Mouse (Mus musculus): ENCODE data around the gene Bend6.

The Bend6 gene

DNA sequence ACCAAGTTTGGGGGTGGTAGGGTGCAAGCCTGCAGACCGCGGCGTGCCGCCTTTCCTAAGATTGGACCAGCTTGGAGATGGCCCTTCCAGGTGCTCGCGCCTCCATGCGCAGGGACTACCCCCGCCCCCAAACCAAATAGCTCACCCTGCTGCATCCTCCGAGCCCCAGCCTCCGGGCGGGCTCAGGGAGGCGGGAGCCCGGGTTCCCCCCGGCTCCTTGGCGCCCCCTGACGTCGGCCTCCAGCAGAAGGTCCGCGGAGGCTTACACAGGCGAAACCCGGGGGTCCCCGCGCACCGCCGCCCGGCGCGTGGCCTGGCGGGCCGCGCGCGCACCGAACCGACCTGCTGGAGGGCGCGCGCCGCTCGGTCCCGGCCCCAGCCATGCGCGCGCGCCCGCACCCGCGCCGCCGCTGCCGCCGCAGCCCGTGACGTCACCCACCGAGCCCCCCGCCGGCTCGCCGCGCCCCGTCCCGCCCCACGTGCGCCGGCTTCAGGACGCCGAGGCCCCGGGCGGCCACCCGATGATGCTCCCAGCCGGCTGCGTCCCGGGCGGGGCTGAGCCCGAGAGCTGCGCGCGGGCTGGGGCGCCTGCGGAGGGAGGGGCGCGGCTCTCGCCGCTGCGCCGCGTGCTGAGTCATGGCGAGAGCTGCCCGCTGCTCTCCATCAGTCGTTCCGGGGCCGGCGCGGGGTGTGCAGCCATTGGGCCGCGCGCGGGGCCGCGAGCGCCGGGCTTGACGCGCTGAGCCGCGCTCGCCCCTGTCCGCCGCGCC lies at the start of gene Bend6:
TSS of gene Bend6 (minus strand) at position 396 of the 770 bp plus-strand sequence.
- peak; percentile 84 for DNase-seq (ENCODE audit: low spot score)

DNA sequence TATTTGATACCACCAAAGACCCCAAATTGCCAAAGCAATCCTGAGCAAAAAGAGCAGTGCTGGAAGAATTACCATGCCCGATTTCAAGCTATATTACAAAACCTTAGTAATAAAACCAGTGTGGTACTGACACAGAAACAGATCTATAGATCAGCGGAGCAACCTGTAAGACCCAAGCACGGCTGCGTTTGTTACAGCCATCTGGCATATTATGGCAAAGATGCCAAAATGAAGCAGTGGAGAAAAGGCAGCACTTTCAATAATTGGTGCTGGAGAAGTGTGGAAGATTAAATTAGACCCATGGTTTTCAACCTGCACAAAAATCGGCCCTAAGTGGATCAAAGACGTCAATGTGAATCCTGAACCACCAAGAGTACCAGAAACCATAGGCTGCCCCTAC lies 48.0 kb upstream of the Bend6 start:
- no peak for DNase-seq (ENCODE audit: low spot score)

DNA sequence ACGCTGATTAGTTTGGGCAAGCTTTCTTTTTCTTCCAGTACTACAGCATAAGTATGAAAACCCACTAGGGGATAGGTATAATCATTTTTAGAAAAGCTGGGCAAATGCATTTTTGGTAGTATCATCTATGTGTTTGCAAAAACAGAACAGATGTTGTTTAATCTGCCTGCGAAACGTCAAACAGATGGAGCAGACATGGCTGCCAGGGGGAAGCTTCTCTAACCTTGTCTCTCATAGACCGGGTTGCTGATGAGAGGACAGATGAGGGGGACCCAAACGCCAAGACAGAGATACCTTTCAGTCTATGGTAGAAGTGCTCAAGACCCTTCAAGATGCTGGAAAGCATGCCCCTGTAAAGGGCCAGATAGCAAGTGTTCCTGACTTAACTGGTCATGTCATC lies 40.9 kb upstream of the Bend6 start:
- DNase-seq (ENCODE audit: low spot score), result no peak

DNA sequence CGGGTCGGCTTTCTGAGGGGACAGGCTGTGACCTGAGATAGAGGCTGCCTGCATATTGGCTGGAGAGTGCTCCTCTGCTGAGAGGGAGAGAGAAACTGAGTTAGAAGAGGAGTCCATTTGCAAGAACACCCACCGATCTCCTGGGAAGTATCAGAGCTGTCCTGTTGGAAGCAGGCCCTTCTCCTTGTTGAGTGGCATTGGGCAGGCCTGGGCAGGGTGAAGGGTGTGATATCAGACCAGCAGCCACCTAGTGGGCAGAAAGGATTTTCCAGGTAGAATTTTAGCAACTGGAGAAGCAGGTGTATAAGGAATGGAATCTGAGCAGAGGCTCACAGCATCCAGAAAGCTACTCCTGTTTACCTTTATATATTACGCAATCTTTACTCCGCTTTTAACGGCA lies 40.2 kb upstream of the Bend6 start:
- no peak for DNase-seq (ENCODE audit: low spot score)

DNA sequence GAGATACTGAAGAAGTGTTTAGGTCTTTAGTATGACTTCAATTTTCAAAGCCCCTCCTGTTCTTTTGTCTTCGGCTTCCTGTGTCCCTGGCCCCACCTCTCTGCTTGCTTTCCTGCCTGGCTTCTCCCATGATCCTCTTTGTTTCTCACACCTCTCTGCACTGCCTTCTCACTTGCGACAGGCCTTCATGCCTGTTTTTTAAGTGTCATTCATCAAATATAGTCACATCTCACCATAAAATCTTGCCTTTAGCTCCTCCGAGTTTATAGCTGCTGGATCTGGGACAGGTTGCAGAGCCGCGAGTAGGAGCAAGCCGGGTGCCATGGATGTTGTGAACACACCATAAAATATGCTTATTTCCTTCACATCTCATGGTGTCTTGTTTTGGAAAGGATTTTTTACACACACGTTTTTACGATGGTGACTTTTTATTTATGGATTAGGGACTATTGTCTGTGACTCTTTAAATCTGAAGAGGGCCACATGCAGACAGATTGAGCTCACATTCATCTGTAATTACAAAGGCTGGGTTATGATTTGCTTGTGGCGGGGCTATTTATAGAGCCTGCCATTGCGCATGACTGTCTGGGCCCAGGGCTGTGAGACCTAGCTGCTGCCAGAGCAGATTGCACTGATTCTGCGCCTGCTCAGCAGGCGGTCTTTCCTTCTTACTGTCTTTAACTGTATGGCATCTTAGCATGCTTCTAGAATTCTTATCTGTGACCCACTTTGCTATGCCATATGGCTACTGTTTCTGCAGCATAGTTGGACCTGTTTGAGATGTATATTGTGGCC lies 39.2 kb upstream of the Bend6 start:
- no peak for DNase-seq (ENCODE audit: low spot score)

DNA sequence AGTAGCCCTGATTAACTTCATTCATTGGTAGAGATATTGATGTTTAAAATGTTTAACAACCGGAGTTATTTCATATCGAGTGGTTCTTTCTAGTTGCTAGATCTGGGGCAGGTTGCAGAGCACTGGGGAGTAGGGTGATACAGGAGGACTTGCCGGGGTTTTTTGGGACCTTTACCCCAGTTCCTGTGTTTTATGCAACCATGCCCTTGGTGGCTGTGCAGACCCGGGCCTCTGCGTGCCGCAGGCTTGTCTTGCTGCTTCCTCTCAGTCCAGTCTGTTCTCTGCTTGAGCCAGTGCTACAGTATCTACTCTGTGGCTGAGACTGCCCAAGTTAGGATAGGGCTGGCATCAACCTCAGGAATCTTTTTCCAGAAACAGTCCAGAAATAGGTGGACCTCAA lies 38.1 kb upstream of the Bend6 start:
- no peak for DNase-seq (ENCODE audit: low spot score)

DNA sequence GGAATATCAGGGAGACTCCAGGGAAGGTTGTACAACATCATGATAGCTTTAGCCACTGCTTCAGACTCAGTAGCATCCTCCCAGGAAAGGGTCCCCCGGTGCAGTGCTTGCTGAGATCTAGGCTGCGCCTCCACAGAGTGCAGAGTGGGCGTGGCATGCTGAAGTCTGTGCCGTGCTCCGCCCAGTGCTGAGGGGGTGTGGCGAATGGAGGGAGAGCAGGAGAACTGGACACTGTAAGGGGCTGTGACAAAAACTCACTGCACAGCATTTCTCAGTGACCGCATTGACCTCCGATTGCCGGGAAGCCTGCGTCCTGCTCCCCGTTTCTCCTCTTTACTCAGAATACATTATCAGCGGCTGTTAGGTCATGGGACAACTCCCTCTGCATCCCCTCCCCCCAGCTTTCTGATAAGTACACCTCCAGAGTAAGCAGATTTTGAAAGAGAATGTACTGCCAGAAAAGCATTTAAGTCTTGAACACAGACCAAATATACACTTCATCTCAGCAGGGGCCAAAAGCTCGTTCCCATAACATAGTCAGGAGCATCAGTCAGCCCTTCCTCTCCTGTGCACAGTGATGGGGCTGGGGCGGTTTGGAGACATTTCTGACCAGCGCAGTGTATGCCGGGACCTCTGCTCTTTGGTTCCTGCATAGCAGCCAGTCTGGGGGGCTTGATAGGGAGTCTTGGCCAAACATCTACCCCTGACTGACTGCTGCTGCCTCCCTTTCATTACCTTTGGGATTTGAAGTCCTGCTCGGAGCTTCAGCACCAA lies 37.5 kb upstream of the Bend6 start:
- peak; percentile 82 for DNase-seq (ENCODE audit: low spot score)

DNA sequence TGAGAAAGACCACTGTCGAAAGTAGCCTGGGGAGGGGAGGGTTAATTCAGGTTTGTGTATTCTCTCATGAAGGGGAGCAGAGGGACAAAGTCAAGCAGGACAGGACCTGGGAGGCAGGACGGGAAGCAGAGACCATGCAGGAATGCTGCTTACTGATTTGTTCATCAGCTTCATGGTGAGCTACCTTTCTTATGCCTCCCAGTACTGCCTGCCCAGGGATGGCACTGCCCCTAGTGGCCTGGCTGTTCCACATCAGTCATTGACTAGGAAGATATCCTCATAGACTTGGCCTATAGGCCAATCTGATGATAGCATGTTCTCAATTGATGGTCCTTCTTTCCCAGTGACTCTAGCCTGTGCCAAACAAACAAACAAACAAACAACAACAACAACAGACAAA lies 36.3 kb upstream of the Bend6 start:
- no peak for DNase-seq (ENCODE audit: low spot score)

DNA sequence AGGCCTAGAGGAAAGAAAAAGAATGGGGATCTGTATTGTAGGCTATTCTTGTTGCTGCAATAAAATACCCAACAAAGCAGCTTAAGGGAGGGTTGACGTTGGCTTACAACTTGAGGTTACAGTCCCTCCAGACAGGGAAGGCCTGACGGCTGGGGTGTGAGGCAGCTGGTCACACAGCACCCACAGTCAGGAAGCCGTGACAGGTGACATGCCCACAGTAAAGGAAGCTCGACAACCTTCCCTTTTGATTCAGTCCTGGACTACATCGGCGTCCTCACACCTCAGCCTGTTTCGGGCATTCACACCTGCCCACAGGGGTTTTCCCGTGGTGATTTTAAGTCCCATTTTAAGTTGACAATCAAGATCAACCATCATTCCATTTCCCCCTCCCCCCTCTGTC lies 35.0 kb upstream of the Bend6 start:
- no peak for DNase-seq (ENCODE audit: low spot score)

DNA sequence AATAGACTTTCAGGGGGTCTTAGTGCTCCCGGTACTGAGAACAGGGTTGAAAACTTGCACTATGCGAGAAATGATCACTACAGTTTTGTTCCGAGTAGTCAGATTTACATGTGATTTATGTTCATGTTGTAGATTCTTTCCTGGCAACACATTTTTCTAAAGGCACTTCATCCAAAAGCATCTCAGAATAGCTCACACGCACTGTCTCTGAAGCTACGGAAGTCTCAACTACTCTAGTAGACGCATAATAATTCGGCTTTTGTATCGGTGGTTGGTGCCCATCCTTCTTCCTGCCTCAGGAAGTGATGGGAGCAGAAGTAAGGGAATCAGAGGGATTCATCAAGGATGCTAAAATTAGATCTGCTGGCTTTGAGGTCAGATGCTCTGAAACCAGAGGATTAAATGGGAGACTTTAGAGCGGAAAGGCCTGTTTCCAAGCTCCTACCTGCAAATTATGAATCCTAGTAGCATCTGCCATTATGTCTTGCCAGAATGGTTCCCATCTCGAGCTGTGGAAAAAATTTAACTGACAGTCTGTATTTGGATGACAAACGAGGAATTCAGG lies 32.8 kb upstream of the Bend6 start:
- no peak for DNase-seq (ENCODE audit: low spot score)

DNA sequence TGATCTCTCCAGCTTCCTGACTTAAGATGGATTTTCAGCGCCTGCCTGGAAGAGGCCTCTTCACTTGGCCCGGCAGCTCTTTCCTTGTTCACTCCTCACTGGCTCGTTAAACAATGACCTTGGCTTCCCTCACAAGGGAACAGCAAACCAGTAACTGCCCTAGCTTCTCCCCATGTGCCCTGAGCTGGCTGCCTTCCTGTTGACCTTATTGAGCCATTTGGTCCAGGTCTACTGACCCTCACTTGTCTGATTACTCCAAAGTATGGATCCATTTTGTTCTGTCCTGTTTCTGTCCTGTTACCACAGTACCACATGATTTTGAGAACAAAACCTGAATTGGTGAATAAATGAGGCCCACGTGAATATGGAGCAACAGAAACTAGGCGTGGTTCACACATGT lies 32.2 kb upstream of the Bend6 start:
- no peak for DNase-seq (ENCODE audit: low spot score)

DNA sequence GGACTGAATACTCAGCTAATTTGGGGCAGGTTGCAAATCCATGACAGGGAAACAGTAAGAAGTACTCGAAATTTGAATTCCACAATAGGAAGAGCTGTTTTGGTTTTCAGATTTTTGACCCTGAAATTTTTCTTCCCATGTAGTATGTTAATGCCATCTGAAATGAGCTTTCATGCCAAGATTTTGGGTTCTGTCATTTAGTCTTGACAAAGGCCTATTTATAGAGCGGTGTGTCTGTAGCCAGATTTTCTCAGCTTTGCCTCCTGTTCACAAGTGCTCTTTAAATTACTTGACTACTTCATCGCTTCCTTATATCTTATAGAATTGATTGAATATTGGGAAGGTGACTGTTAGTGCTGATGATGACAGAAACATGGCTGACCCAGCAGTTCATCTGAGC lies 28.3 kb upstream of the Bend6 start:
- no peak for DNase-seq (ENCODE audit: low spot score)

DNA sequence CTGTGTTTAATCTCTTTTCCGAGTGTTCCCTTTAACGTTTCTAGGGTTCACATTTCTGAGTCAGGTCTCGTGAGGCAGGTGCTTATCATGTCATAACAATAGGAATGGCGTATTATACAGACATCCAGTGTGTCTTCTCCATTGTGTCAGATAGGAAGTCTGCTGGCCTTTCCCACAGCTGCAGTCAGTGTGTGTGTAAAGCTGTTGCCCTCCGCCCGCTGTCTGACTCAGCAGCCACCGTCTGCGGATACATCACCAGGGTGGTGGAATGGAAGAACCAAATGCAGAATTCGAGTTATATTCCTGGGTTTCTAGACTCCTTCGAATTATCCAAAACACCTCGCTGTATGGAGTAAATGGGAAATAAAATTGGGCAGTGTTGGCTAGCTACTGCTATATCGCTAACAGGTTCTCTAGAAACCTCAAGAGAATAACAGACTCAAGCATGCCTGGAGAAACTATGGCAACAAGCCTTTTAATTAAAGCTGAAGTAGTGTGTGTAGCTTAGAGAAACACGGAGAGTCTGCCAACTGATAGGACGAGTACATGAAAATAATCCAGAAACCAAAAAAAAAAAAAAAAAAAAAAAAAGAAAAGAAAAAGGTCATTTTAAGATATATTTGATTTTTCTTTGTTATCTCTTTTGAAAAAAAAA lies 25.4 kb upstream of the Bend6 start:
- DNase-seq (ENCODE audit: low spot score), result no peak

DNA sequence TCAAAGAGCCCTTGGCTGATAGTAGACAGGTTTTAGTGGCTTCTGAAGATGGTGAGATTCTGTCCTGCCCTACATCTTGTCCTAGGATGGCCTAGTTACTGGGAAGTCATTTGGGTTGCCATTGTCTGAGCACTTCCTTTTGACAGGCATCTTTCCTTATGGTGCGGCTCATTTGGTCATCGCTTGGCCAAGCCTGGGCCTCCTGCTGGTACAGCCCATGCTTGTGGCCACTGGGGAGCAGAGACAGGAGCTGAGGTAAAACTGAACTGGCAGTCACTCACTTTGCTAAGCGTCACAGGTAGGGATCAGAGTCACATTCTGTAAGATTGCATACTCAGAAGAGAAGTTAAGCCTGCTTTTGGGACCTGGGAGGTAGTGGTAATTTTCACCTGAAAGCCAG lies 24.6 kb upstream of the Bend6 start:
- DNase-seq (ENCODE audit: low spot score), result no peak

DNA sequence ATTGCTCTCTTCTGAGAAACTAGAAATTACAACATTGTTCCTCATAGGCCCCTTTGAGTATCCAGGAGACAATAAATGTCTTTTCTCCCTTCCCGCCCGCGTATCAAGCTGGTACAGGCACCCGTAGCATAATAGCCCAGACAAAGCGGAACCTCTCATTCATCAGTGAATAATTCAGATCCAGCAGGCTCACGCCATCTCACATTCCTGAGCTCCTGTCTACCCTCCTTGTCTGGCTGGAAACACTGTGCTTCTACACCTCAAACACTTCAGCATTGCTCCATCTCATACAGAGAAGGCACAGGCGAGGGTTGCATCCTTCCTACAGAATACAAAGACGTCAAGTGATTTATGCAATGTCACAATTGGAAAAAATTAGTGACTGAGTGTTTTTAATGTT lies 24.2 kb upstream of the Bend6 start:
- no peak for DNase-seq (ENCODE audit: low spot score)

DNA sequence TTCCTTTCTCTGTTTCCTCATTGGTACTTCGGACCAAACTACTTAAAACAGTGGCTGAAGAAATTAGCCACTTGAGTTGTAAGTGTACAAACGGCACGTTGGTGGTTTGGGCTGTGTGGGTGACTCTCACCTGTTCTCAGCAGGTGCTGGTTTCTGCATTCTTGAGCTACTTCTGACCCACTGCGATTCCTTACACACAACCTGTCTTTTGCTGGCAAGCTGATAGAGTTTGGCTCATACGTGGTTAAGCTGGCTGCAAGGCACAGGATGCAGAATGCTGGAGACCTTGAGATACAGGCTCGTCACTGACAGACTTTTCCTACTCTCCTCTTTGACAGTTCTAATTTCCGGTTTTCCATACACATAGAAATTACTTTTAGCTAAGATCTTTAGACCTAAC lies 19.9 kb upstream of the Bend6 start:
- DNase-seq (ENCODE audit: low spot score), result no peak

DNA sequence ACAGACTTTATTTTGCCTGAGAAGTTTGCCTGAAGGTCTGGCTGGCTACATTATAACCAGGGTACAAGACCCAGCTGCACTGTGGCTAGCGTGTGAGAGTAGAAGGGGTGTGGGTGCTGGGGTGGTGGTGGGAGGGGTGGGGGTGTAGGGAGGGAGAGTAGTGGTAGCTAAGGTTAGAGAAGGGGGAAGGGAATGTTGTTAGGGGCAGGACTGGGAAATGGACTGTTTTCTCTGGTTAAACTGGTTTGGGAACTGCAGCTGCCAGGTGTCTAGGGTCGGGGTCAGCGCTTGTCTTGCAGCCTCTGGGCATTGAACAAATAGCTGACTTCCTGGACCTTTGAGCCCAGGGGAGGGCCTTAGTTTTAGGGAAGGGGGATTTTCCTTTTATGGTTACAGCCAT lies 17.7 kb upstream of the Bend6 start:
- no peak for DNase-seq (ENCODE audit: low spot score)

DNA sequence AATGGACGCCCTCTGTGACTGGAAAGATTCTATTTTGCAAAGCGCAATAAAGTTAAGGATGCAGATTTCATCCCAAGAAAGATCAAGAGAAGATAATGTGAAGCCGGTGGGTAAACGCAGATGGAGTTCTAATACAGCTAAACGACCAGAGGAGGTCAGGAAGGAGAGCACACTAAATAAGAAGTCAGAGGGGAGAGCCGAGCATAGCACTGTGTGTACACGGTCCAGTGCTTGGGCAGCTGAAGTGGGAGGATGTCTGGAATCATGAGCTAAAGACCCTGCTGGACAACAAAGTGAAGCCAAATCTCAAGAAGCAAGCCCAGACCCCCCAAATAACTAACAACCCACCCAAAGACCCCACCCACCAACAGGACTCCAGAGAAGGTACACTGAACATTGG lies 15.4 kb upstream of the Bend6 start:
- no peak for DNase-seq (ENCODE audit: low spot score)

DNA sequence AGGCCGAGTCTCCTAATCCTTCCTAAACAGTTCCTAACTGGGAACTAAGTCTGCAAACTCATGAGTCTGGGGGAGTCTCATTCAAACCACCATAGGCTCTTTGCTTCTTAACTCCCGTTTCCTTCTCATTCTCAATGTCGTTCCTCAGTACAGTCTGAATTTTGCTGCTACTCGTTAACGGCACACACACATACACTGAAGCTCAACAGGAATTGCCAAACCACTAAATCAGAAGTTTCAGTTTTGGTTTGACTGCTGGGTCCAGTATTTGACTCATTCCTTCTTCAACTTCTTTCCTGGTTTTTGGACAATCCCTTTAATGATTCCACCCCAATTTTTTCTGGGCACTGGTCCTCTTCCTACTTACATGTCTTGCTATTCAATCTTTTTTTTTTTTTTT lies 8.9 kb upstream of the Bend6 start:
- DNase-seq (ENCODE audit: low spot score), result no peak

DNA sequence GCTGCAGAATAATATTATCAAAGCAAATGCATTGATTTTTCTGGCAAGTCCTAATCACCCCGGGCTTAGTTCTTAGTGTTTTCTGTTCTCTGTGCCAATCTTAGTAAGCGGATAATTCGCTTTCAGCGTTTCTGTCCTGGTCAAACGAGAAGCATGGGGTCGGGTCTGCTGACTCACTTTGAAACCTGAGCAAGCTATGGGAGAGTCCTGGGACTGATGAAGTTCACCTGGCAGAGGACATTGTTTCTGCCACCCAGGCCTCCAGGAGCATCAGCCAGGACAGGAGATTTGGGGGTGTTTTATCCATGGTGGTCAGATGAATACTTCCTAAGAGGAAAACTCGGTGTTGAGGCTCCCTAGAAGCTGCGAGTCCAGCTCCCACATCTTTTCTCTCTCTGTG lies 4.0 kb upstream of the Bend6 start:
- DNase-seq (ENCODE audit: low spot score), result no peak

DNA sequence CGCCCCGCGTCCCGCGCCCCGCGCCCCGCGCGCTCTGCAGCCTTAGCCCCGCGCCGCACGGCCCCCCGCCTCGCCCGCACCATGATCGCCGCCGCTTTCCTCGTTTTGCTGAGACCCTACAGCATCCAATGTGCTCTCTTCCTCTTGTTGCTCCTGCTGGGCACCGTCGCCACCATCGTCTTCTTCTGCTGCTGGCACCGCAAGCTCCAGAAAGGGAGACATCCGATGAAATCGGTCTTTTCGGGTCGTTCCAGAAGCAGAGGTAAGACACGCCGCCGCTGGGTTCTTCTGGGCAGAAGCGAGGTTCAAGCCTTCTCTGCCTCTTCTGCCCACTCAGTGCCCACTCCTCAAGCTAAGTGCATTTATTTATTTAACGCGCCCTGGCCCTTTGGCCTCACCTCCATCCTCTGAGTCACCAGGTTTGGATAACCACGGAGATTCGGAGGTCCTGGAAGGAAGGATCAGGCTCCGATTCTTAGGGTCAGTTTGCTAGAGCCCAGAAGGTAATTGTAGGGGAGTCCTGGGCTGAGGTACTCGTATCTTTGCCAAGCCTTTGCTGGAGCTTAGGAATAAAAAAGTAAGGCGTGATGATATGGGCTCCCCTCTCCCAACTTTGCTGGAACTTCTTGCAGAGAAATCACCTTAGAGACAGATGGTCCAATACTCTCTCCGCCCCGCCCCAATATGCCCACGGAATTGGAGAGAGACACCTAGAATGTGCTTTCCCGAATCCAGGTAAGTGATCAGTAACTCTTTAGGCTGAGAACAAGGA lies 761 bp upstream of the Bend6 start, which contains the start of gene Dst:
TSS of gene Dst (plus strand) at position 35 of the 772 bp plus-strand sequence.
- peak; percentile 28 for DNase-seq (ENCODE audit: low spot score)

Measured in testis, postnatal 10 days (tissue).